Mouse (Mus musculus) spleen, adult 2 months (tissue): ENCODE data around the gene Pakap.

Experiments used
- CTCF ChIP-seq: fragments of 200-500 bp; IDR thresholded peaks from 2 replicates; pipeline ENCODE4 v1.5.1; 2011; ENCODE audit warnings: mild to moderate bottlenecking, inconsistent platforms; ENCODE audit not compliant: insufficient read depth, insufficient read length, insufficient replicate concordance; ENCODE audit errors: extremely low read depth
- POLR2A ChIP-seq: fragments of 200-500 bp; IDR thresholded peaks from 2 replicates; pipeline ENCODE4 v1.6.1; 2011; ENCODE audit warnings: low read depth, low read length, inconsistent platforms

DNA sequence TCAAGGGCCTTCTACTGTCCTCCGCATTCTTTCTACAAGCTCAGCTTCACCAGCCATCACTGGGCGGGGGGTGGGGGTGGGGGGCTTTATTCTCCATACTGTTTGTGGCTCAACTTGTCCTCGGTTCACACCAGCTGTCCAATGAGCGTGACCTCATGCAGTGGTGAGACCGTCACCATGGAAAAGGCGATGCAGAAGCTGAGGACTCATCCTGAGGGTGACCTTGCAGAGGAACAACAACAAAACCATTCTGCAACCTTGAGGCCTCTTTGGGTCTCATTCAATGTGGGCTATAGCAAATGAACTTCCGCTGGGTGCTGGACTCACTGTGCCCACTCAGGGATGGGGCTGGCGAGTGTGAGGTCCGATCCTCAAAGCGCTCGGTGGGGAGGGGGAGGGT, 183.6 kb downstream of the Pakap start:
- TF ChIP-seq CTCF (no peak), POLR2A (no peak)
